Mouse (Mus musculus) ES-E14 (cell line): Measurements from ENCODE around the gene Ifit1bl2.
"Not testable (repeated sequence)": the region's sequence is repeated elsewhere in the genome, so short reads cannot be mapped to it uniquely, and the experiment has no call there.

Experiments used
- HCFC1 ChIP-seq: IDR thresholded peaks from 2 replicates; pipeline ENCODE4 v1.6.1; 2012; ENCODE audit warnings: low read length, inconsistent platforms, borderline replicate concordance; ENCODE audit not compliant: insufficient read depth
- ZC3H11A ChIP-seq: IDR thresholded peaks from 2 replicates; pipeline ENCODE4 v1.6.1; 2012; ENCODE audit warnings: low read depth, mild to moderate bottlenecking, inconsistent platforms, low read length, borderline replicate concordance

GRCm38 (mm10) chr19:34582696-34583095 is 57.8 kb downstream of the Ifit1bl2 start:
- TF ChIP-seq ZC3H11A, HCFC1: not testable (repeated sequence)
